Mouse (Mus musculus): ENCODE data around the gene Arhgap10. TPM values are rescaled to one million over a fixed set of nuclear protein-coding genes. Genes with fewer than 3 reads are reported as not detected.

Gene Arhgap10
- total and polyA plus RNA-seq, 3 experiments, result 2.7 to 5.9 (median 4.8) TPM

DNA sequence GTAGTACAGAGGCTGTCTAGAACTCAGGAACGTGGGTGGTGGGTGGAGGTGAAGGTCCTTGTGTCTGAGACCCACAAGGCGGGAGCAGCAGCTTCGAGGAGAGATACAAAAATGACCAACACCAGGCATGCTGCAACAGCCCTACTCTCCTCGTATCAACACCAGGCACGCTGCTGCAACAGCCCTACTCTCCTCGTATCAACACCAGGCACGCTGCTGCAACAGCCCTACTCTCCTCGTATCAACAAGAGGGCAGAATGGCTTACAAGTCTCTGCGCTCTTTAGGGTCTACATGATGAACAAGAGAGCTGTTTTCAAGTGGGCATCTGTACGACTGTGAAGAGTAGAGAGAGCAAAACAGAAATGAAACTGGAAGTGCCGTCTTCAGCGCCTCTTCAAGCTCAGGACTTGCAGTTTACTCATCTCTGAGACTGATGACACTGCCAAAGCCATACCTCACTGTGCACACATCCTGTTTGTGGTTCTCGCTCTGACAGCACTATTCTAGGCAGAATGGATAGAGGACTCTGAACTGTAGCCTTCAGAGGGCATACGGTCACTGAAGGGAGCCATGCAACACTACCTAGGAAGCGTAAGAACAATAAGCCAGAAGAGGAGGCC, 95.0 kb downstream of the Arhgap10 start (continued):
- TF ChIP-seq ZC3H11A (IDR thresholded peaks at IDR 0.05; ENCODE audit: low read depth, low read length) (no peak), CHD1 (IDR thresholded peaks at IDR 0.05; ENCODE audit: low read depth, low read length) (no peak), MYC (IDR thresholded peaks at IDR 0.05; ENCODE audit: low read depth, low read length) (peak; percentile 75; the same call in 1 of the 2 replicates), HCFC1 (IDR thresholded peaks at IDR 0.05; ENCODE audit: low read depth, low read length) (peak; percentile 22), MAX (IDR thresholded peaks at IDR 0.05; ENCODE audit: low read length) (peak; percentile 62), GABPA (IDR thresholded peaks at IDR 0.05; ENCODE audit: insufficient replicate concordance, low read depth, low read length) (no peak), E2F4 (IDR thresholded peaks at IDR 0.05; ENCODE audit: insufficient replicate concordance, low read depth, low read length) (no peak)

DNA sequence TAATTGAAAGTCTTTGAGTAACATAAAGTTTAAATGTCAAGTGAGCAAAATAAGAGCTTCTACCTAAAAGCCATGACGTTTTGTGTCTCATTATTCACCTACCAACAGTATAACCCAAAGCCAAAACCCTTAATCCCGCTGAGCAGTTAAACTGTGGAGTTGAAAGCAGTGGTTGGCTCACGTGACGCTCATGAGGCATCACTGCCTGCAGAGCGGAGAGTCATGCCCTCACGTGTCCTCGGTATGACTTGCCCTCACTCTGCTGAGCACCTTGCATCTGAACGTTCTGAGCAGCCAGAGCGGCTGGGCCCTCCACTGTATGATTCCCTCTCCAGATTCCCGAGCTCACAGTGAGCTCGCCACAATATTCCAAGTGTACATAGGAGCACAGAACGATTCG, 96.2 kb downstream of the Arhgap10 start:
- dilution Hi-C loops (cut with MboI; ENCODE audit: extremely low pct_ligation_motif_present, extremely low pct_unique_long_range_greater_than_20kb, low sequenced_read_pairs), result no loop called here
- Histone ChIP-seq H3K4me2 (ENCODE audit: insufficient read depth, low read depth, poor library complexity, severe bottlenecking) (no peak overlapping the region), H3K9ac (ENCODE audit: insufficient read depth, low read depth) (no peak overlapping the region), H3K4me3 (replicated peaks in 1 of 3; ENCODE audit: low read depth in 2 of 3, low read length in 2 of 3, poor library complexity in 1 of 3) (no peak overlapping the region), H3K4me1 (ENCODE audit: control insufficient read depth in 1 of 2, insufficient read depth in 2 of 2) (peaks cover 4 to 26% of the 10 kb centered on the region in 2 experiments), H3K36me3 (replicated peaks in 1 of 2; ENCODE audit: control insufficient read depth in 1 of 2, insufficient read depth in 1 of 2, low read length in 1 of 2) (no peaks in the 10 kb centered on the region), H3K9me3 (replicated peaks; ENCODE audit: low read length) (no peaks in the 10 kb centered on the region), H3K27ac (ENCODE audit: insufficient read depth, low read depth) (no peak overlapping the region), H3K27me3 (replicated peaks) (no peaks in the 10 kb centered on the region), H3K79me2 (replicated peaks; ENCODE audit: control insufficient read depth, extremely low read depth, insufficient read depth, poor library complexity, severe bottlenecking) (no peaks in the 10 kb centered on the region)
- no peak for TF ChIP-seq ELF1 (IDR thresholded peaks at IDR 0.05; ENCODE audit: low read depth, low read length)
- TF ChIP-seq RCOR1 (conservative IDR thresholded peaks at IDR 0.05; ENCODE audit: low read depth, low read length), result no peak
- peak; percentile 35; the same call in 1 of the 2 replicates for TF ChIP-seq BHLHE40 (IDR thresholded peaks at IDR 0.05; ENCODE audit: low read depth, low read length)
- TF ChIP-seq UBTF (IDR thresholded peaks at IDR 0.05; ENCODE audit: low read depth, low read length), result no peak
- in situ Hi-C loops (cut with MboI; ENCODE audit: low pct_ligation_motif_present, low pct_unique_long_range_greater_than_20kb, low sequenced_read_pairs), result loop anchor here (10.0 kb wide), 1 partner anchor 103 kb away; no protein-coding TSS in a partner anchor
- no peak for DNase-seq (ENCODE audit: extremely low read depth)

DNA sequence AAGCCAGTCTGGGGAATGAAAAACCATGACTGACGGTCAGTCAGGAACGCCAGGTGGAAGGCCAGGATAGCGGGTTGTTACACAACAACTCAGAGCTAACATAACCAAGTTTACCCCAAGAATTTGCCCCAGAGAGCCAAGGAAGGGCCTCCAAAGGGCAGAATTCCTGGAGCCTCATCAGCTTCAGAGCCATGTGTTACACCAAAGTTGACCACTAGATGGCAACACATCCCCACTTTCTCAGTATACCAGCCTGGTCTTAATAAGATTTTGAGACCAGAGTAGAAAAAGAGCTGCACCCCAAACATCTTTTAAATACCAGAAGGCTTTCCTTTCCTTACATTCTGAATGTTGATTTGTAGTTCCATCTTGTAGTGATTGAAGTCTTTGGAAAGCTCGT, 98.0 kb downstream of the Arhgap10 start:
- Histone ChIP-seq H3K36me3 (replicated peaks in 1 of 2; ENCODE audit: control insufficient read depth in 1 of 2, insufficient read depth in 1 of 2, low read length in 1 of 2) (no peaks in the 10 kb centered on the region), H3K79me2 (replicated peaks; ENCODE audit: control insufficient read depth, extremely low read depth, insufficient read depth, poor library complexity, severe bottlenecking) (no peaks in the 10 kb centered on the region), H3K27me3 (replicated peaks) (no peaks in the 10 kb centered on the region), H3K9ac (ENCODE audit: insufficient read depth, low read depth) (no peak overlapping the region), H3K4me2 (ENCODE audit: insufficient read depth, low read depth, poor library complexity, severe bottlenecking) (no peak overlapping the region), H3K9me3 (replicated peaks; ENCODE audit: low read length) (no peaks in the 10 kb centered on the region), H3K27ac (ENCODE audit: insufficient read depth, low read depth) (no peak overlapping the region), H3K4me1 (ENCODE audit: control insufficient read depth in 1 of 2, insufficient read depth in 2 of 2) (peaks cover 4 to 28% of the 10 kb centered on the region in 2 experiments), H3K4me3 (replicated peaks in 1 of 3; ENCODE audit: low read depth in 2 of 3, low read length in 2 of 3, poor library complexity in 1 of 3) (no peak overlapping the region)
- in situ Hi-C loops (cut with MboI; ENCODE audit: low pct_ligation_motif_present, low pct_unique_long_range_greater_than_20kb, low sequenced_read_pairs), result loop anchor here (10.0 kb wide), 2 partner anchors 105 to 125 kb away; partner anchors contain the start of gene Prmt9
- TF ChIP-seq JUND (conservative IDR thresholded peaks at IDR 0.05; ENCODE audit: low read depth, low read length), result no peak
- peak; percentile 95 for TF ChIP-seq RAD21 (IDR thresholded peaks at IDR 0.05; ENCODE audit: low read depth, low read length)
- TF ChIP-seq NRF1 (IDR thresholded peaks at IDR 0.05; ENCODE audit: low read depth, low read length), result no peak
- TF ChIP-seq CTCF (conservative IDR thresholded peaks at IDR 0.05 in 1 of 2, IDR thresholded peaks at IDR 0.05 in 1 of 2; ENCODE audit: low read depth in 2 of 2, low read length in 2 of 2), result peak; percentile 73 to 91
- peak; percentile 62 for TF ChIP-seq ZC3H11A (IDR thresholded peaks at IDR 0.05; ENCODE audit: low read depth, low read length)
- peak; percentile 87 for TF ChIP-seq SMC3 (IDR thresholded peaks at IDR 0.05; ENCODE audit: low read depth, low read length)
- no peak for TF ChIP-seq SIN3A (IDR thresholded peaks at IDR 0.05; ENCODE audit: low read length)
- TF ChIP-seq MYC (IDR thresholded peaks at IDR 0.05; ENCODE audit: low read depth, low read length), result peak; percentile 64; the same call in 1 of the 2 replicates
- peak; percentile 63; the same call in 1 of the 2 replicates for TF ChIP-seq MAX (IDR thresholded peaks at IDR 0.05; ENCODE audit: low read length)
- no peak for TF ChIP-seq GABPA (IDR thresholded peaks at IDR 0.05; ENCODE audit: insufficient replicate concordance, low read depth, low read length)
- dilution Hi-C loops (cut with MboI; ENCODE audit: extremely low pct_ligation_motif_present, extremely low pct_unique_long_range_greater_than_20kb, low sequenced_read_pairs), result no loop called here
- DNase-seq (ENCODE audit: extremely low read depth), result peak; percentile 63

All from CH12.LX (cell line).